Mouse (Mus musculus): ENCODE measurements around the gene Catsper2. TPM values are rescaled to one million over a fixed set of nuclear protein-coding genes. Genes with fewer than 3 reads are reported as not detected.

The Catsper2 gene
- polyA plus RNA-seq, 1 experiment, result 2.0 TPM

DNA sequence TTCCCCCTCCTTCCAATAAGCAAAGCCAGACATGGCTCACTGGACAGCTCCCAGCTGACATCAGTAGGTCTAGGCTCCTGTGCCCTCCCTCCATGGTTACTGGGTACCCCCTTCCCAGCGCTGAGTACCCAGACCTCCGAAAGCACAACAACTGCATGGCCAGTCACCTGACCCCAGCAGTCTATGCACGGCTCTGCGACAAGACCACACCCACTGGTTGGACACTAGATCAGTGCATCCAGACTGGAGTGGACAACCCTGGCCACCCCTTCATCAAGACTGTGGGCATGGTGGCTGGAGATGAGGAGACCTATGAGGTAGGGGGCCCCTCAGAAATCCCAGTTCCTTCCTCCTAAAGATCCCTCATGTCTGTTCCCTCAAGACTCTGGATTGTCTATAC is 54.1 kb downstream of the Catsper2 start:
- DNase-seq, result no peak
- no peak overlapping the region for H3K4me3 ChIP-seq (replicated peaks; ENCODE audit: extremely low read depth, low read depth, low read length)
- TF ChIP-seq POLR2A (IDR thresholded peaks at IDR 0.05; ENCODE audit: borderline replicate concordance, extremely low read depth, low read depth, low read length), result no peak
- no peak for TF ChIP-seq CTCF (IDR thresholded peaks at IDR 0.05; ENCODE audit: insufficient read depth, low read length)
- H3K4me1 ChIP-seq (ENCODE audit: control insufficient read depth, insufficient read depth, low read length), result peaks cover 2% of the 10 kb centered on the region; the same call in 1 of the 2 replicates
- WGBS, result 53% methylated on average over 4 of the region's 4 CpGs

DNA sequence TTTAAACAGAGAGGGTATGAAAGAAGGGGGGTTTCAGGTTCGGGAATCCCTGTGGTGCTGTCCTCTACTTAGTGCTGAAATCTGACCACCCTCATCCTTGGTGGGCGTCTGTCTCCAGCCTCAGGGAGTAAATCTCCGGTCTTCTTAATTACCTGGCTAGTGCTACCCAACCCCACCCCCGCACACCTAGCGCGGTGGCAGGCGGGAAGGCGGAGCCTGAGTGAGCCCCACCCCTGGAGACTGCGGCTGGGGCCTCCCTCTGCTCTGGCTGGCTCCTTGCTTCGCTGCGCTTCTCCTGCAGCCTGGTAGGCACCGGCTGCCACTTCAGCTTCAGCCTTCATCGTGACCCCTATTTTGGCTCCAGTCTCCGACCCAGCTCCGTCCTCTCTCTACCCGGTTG is 55.2 kb downstream of the Catsper2 start:
- WGBS, result under 1% methylated on average over 16 of the region's 16 CpGs
- TF ChIP-seq CTCF (IDR thresholded peaks at IDR 0.05; ENCODE audit: insufficient read depth, low read length) (no peak), POLR2A (IDR thresholded peaks at IDR 0.05; ENCODE audit: borderline replicate concordance, extremely low read depth, low read depth, low read length) (no peak)
- Histone ChIP-seq H3K4me1 (ENCODE audit: control insufficient read depth, insufficient read depth, low read length) (peaks cover 6% of the 10 kb centered on the region; the same call in 1 of the 2 replicates), H3K4me3 (replicated peaks; ENCODE audit: extremely low read depth, low read depth, low read length) (peak overlapping the region; percentile 39)
- DNase-seq, result peak; percentile 68

DNA sequence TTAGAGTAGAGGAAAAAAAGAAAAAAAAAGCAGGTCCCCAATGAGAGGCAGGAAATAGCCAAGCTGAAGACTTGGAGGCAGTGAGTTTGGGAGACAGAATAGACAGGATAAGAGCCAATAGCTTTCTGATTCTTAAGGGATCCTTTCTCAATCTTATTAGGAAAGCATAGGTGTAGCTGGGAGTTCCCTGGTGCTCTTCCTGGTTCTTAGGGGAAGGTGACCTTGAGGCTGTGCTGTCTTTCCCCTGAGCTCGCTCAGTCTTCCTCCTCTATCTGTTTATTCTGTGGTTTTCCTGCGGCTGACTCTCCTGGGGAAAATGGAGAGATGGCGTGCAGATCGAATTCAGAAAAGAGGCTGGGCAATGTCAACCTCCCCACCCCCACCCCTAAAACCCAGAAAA is 55.6 kb downstream of the Catsper2 start:
- H3K4me3 ChIP-seq (replicated peaks; ENCODE audit: extremely low read depth, low read depth, low read length), result no peak overlapping the region
- DNase-seq, result no peak
- H3K4me1 ChIP-seq (ENCODE audit: control insufficient read depth, insufficient read depth, low read length), result peaks cover 6% of the 10 kb centered on the region; the same call in 1 of the 2 replicates
- no peak for TF ChIP-seq CTCF (IDR thresholded peaks at IDR 0.05; ENCODE audit: insufficient read depth, low read length)
- TF ChIP-seq POLR2A (IDR thresholded peaks at IDR 0.05; ENCODE audit: borderline replicate concordance, extremely low read depth, low read depth, low read length), result no peak
- WGBS, result 2% methylated on average over 4 of the region's 4 CpGs

DNA sequence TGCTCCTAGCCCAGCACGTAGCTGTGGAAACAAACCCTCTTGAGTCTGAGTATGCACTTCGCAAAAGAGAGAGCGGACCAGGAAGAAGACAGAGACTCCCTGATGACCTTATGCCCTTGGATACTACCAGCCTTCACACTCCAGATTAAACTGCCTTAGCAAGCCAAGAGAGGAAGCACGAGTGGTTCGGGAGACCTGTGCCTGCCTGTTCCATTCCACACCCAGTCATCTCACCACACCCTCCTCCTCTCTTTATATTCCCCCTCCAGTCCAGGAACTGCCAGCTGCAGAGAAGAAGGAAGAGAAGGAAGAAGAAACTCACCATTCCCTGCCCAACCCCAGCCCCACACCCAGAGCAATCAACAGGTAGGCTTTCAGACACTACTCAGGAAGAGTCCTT is 56.1 kb downstream of the Catsper2 start, which contains the start of gene Ckmt1:
Gene Ckmt1 (plus strand): TSS at position 221 of the 400 bp plus-strand sequence.
- H3K4me1 ChIP-seq (ENCODE audit: control insufficient read depth, insufficient read depth, low read length), result peaks cover 6% of the 10 kb centered on the region; the same call in 1 of the 2 replicates
- 35% methylated on average over 5 of the region's 5 CpGs for WGBS
- TF ChIP-seq POLR2A (IDR thresholded peaks at IDR 0.05; ENCODE audit: borderline replicate concordance, extremely low read depth, low read depth, low read length) (no peak), CTCF (IDR thresholded peaks at IDR 0.05; ENCODE audit: insufficient read depth, low read length) (no peak)
- DNase-seq, result peak; percentile 20
- peak within 1 kb of the TSS; percentile 39 for H3K4me3 ChIP-seq (replicated peaks; ENCODE audit: extremely low read depth, low read depth, low read length)

DNA sequence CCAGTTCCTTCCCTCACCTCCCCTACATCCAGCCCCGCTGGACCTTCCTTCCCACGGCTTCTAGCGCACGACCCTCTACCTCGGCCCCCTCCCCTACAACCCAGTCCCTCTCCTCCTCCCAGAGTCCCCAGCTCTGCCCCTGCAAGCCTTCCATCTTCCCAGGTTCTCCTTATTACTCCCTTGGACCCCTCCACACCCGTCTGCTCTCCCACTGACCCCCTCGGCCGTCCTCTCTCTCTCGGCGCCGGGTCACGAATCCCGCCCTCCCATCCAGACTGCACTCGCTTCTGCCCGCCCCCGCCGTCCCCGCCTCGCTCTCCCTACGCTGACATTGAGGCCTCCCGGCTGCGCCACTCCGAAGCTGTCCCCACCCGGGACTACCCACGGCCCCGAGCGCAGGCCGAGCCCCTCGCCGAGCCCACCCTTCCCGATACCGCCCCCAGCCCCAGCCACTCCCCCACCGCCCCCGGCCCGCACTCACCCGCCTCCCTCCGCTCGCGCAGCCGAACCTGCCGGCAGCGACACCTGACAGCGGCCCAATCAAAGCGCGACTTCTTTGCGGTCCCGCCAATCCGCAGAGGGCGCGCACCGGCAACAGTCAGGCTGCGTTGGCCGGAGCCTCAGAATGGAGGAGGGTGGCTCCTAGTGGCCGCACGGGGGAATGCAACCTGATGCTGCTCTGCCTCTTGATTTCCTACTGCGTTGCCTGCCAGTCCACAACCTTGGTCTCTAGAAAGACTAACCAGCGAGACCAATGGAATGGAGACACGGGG is 58.6 kb downstream of the Catsper2 start, which contains the start of gene Ppip5k1:
Gene Ppip5k1 (minus strand): TSS at position 577 of the 773 bp plus-strand sequence.
- DNase-seq, result peak; percentile 95
- peak; percentile 83 for TF ChIP-seq CTCF (IDR thresholded peaks at IDR 0.05; ENCODE audit: insufficient read depth, low read length)
- no peak; the same call in 1 of the 2 replicates for TF ChIP-seq POLR2A (IDR thresholded peaks at IDR 0.05; ENCODE audit: borderline replicate concordance, extremely low read depth, low read depth, low read length)
- H3K4me1 ChIP-seq (ENCODE audit: control insufficient read depth, insufficient read depth, low read length), result peaks cover 6% of the 10 kb centered on the region; the same call in 1 of the 2 replicates
- under 1% methylated on average over 58 of the region's 58 CpGs for WGBS
- peak within 1 kb of the TSS; percentile 84 for H3K4me3 ChIP-seq (replicated peaks; ENCODE audit: extremely low read depth, low read depth, low read length)

DNA sequence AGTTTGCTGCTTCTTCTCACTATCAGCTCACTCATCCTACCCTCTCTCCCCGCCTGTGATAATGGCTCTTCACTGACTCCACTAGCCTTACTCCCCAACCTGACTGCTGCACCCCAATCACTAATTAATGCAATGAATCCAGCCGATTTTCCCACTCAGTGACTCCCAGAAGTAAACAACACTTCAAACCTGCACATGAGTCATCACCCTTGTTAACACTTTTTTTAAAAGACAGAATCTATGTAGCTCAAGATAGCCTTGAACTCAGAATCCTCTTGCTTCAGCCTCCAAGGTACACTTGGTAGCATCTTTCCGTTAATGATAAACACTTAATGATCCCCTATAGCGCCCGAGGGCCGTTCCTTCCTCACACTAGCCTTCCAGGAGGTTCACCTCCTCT is 59.2 kb downstream of the Catsper2 start:
- WGBS, result 1% methylated on average over 6 of the region's 6 CpGs
- peaks cover 6% of the 10 kb centered on the region; the same call in 1 of the 2 replicates for H3K4me1 ChIP-seq (ENCODE audit: control insufficient read depth, insufficient read depth, low read length)
- H3K4me3 ChIP-seq (replicated peaks; ENCODE audit: extremely low read depth, low read depth, low read length), result peak overlapping the region; percentile 84
- no peak for DNase-seq
- TF ChIP-seq POLR2A (IDR thresholded peaks at IDR 0.05; ENCODE audit: borderline replicate concordance, extremely low read depth, low read depth, low read length) (no peak), CTCF (IDR thresholded peaks at IDR 0.05; ENCODE audit: insufficient read depth, low read length) (no peak)

DNA sequence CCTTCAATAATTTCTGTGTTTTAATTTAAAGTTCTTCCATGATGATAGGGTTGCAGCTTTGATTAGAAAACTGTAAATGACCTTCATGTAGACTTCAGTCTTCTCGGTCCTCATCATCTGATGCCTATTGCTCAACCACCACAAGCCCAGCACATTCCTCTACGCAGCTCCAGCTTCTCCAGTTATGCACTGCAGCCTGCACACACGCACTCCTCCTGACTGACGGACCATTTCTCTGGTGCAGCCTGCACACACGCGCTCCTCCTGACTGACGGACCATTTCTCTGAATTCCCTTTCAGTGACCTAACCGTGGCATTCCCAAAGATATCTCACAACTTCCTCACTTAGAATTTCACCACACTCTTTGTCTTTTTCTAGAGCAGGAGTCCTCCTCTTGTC is 60.4 kb downstream of the Catsper2 start:
- Histone ChIP-seq H3K4me1 (ENCODE audit: control insufficient read depth, insufficient read depth, low read length) (peaks cover 6% of the 10 kb centered on the region; the same call in 1 of the 2 replicates), H3K4me3 (replicated peaks; ENCODE audit: extremely low read depth, low read depth, low read length) (no peak overlapping the region)
- DNase-seq, result no peak
- TF ChIP-seq CTCF (IDR thresholded peaks at IDR 0.05; ENCODE audit: insufficient read depth, low read length) (no peak), POLR2A (IDR thresholded peaks at IDR 0.05; ENCODE audit: borderline replicate concordance, extremely low read depth, low read depth, low read length) (no peak)
- WGBS, result 58% methylated on average over 8 of the region's 8 CpGs

Other genes starting within 250 kb of the Catsper2 start
- 18.9 and 26.5 TPM in 2 replicates for gene Tubgcp4, start 243.1 kb downstream of the Catsper2 start, polyA plus RNA-seq (2012; rRNA removed)
- gene Zscan29, start 242.7 kb downstream of the Catsper2 start, polyA plus RNA-seq (2012; rRNA removed), result 3.6 and 4.7 TPM in 2 replicates
- 15.5 and 28.1 TPM in 2 replicates for gene Trp53bp1, start 142.4 kb downstream of the Catsper2 start, polyA plus RNA-seq (2012; rRNA removed)
- gene Map1a, start 124.2 kb downstream of the Catsper2 start, polyA plus RNA-seq (2012; rRNA removed), result 4.6 and 4.7 TPM in 2 replicates
- 25.5 and 34.0 TPM in 2 replicates for gene Ppip5k1, start 58.4 kb downstream of the Catsper2 start, polyA plus RNA-seq (2012; rRNA removed)
- 36.4 and 55.0 TPM in 2 replicates for gene Ckmt1, start 56.1 kb downstream of the Catsper2 start, polyA plus RNA-seq (2012; rRNA removed)
- 0.08 TPM in 1 of 2 replicates, not detected in the other for gene Strc, start 26.6 kb downstream of the Catsper2 start, polyA plus RNA-seq (2012; rRNA removed)
- gene Pdia3, start within 50 bp of the Catsper2 start, polyA plus RNA-seq (2012; rRNA removed), result 395 and 710 TPM in 2 replicates
- 0.97 and 1.1 TPM in 2 replicates for gene Ell3, start 30.5 kb upstream of the Catsper2 start, polyA plus RNA-seq (2012; rRNA removed)
- gene Serf2, start 35.4 kb upstream of the Catsper2 start, polyA plus RNA-seq (2012; rRNA removed), result 227 and 315 TPM in 2 replicates
- gene Hypk, start 39.5 kb upstream of the Catsper2 start, polyA plus RNA-seq (2012; rRNA removed), result 6.8 and 10.1 TPM in 2 replicates
- 0.40 and 0.66 TPM in 2 replicates for gene Serinc4, start 43.0 kb upstream of the Catsper2 start, polyA plus RNA-seq (2012; rRNA removed)
- gene Mfap1b, start 60.3 kb upstream of the Catsper2 start, polyA plus RNA-seq (2012; rRNA removed), result 3.3 and 5.1 TPM in 2 replicates
- 3.0 and 4.9 TPM in 2 replicates for gene Mfap1a, start 92.9 kb upstream of the Catsper2 start, polyA plus RNA-seq (2012; rRNA removed)
- gene Wdr76, start 92.9 kb upstream of the Catsper2 start, polyA plus RNA-seq (2012; rRNA removed), result 1.3 and 3.0 TPM in 2 replicates